Mouse (Mus musculus): ENCODE measurements around the gene Gm45261.

Gene Gm45261

GRCm38 (mm10) chr1:80461348-80461747, at the start of gene Gm45261:
Gene Gm45261 (minus strand): TSS chr1:80461448.
- no peak for DNase-seq

- DNase-seq = no peak
Observed at GRCm38 (mm10) chr1:80504757-80505156, 43.5 kb upstream of the Gm45261 start.

- no peak for DNase-seq
Observed at GRCm38 (mm10) chr1:80504081-80504480, 42.8 kb upstream of the Gm45261 start.

GRCm38 (mm10) chr1:80502456-80503165, 41.4 kb upstream of the Gm45261 start:
- DNase-seq = no peak

- no peak for DNase-seq
Observed at GRCm38 (mm10) chr1:80499264-80499663, 38.0 kb upstream of the Gm45261 start.

GRCm38 (mm10) chr1:80496360-80496759, 35.1 kb upstream of the Gm45261 start:
- no peak for DNase-seq

GRCm38 (mm10) chr1:80483419-80483818, 22.2 kb upstream of the Gm45261 start:
- DNase-seq = no peak

- no peak for DNase-seq
Observed at GRCm38 (mm10) chr1:80474942-80475341, 13.7 kb upstream of the Gm45261 start.

GRCm38 (mm10) chr1:80472395-80472794, 11.1 kb upstream of the Gm45261 start:
- no peak for DNase-seq

GRCm38 (mm10) chr1:80459923-80460322, 1.3 kb downstream of the Gm45261 start:
- DNase-seq = no peak

GRCm38 (mm10) chr1:80459477-80459876, 1.8 kb downstream of the Gm45261 start:
- no peak for DNase-seq

GRCm38 (mm10) chr1:80453971-80454370, 7.3 kb downstream of the Gm45261 start:
- DNase-seq = no peak

- DNase-seq = no peak
Observed at GRCm38 (mm10) chr1:80451914-80452549, 9.2 kb downstream of the Gm45261 start.

GRCm38 (mm10) chr1:80447554-80447953, 13.7 kb downstream of the Gm45261 start:
- no peak for DNase-seq

GRCm38 (mm10) chr1:80440911-80441310, 20.3 kb downstream of the Gm45261 start:
- no peak for DNase-seq

- no peak for DNase-seq
Observed at GRCm38 (mm10) chr1:80438506-80438905, 22.7 kb downstream of the Gm45261 start.

GRCm38 (mm10) chr1:80427946-80428345, 33.3 kb downstream of the Gm45261 start:
- no peak for DNase-seq

GRCm38 (mm10) chr1:80427425-80427824, 33.8 kb downstream of the Gm45261 start:
- DNase-seq = no peak

GRCm38 (mm10) chr1:80424666-80425065, 36.6 kb downstream of the Gm45261 start:
- no peak for DNase-seq

- no peak for DNase-seq
Observed at GRCm38 (mm10) chr1:80418321-80419045, 42.8 kb downstream of the Gm45261 start.

GRCm38 (mm10) chr1:80416329-80416728, 44.9 kb downstream of the Gm45261 start:
- no peak for DNase-seq

GRCm38 (mm10) chr1:80412521-80412920, 48.7 kb downstream of the Gm45261 start:
- DNase-seq = no peak

GRCm38 (mm10) chr1:80410229-80410973, 50.8 kb downstream of the Gm45261 start:
- DNase-seq = no peak
